Mouse (Mus musculus): ENCODE measurements around the gene Dnase1l3.

- TF ChIP-seq GATA1 (IDR thresholded peaks at IDR 0.05; ENCODE audit: borderline replicate concordance, low read length) = no peak
- no peak for TF ChIP-seq FLI1 (IDR thresholded peaks at IDR 0.05; ENCODE audit: low read length)
Measured at GRCm38 (mm10) chr14:7989961-7990360, 4.4 kb downstream of the Dnase1l3 start.

Data from megakaryocyte, embryonic 14.5 days (primary cell).